Mouse (Mus musculus) v-Abl transformed pro-B cells (cell line): Measurements from ENCODE around the gene Aoc1.
"Not testable (repeated sequence)": the region's sequence is repeated elsewhere in the genome, so short reads cannot be mapped to it uniquely, and the experiment has no call there.

Experiments
- in situ Hi-C, 2 experiments: fragments of 400-800 bp; cut with MboI; formaldehyde crosslinking; loops; one replicate each; pipeline ENCODE4 v1.15.1; 2025; ENCODE audit not compliant: unreplicated experiment in 2 of 2

The Aoc1 gene

DNA sequence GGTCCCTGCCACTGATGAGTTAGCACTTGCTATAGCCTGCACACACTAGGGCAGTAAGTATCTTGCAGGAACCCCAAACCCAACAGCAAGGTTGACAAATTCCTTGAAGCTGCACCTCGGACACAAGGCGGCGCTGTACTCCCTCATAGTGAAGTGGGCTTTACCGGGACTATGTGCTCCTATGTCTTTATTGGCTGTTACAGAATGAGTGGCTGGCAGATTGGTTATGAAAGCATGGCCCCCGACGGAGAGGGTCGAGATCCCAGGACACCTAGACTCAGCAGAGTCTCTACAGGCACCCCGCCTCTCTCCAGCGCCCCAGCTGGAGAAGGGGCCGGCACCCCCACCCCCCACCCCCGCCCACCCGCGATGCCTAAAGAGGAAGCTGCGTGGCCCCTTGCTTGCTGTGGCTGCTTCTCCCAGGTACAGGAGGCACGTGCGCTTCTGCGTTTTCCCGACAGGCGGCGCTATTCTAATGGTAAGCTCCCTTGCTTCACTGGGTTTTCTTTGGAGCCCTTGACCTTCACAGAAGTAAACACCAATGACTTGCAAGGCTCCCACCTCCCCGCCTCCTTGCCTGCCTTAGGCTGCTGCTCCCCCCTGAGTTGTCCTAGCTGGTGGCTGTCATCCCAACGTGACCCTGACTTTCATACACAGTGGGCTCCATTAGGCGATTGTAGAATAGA is 12.4 kb upstream of the Aoc1 start:
- in situ Hi-C loops, result loop anchor here in 1 of 2 experiments (10.0 kb wide), 1 partner anchor 535 kb away; the partner anchor contains the start of gene Stk31

DNA sequence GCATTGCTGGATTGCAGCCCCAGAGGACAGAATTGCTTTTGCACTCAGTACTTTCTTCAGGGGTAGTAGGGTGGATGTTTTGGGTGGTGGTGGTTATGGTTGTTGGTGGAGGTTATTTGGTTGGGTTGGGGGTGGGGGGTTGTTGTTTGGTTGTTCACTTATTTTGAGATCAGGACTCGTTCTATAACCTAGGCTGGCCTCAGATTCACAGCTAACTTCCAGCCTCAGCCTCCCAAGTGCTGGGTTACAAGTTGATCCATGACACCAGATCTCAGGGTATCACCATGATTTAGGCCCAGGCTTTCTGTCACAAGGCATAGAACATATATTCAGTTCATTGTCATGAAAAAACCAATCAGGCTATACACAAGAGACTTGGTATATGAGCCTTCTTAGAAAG is 11.8 kb upstream of the Aoc1 start:
- in situ Hi-C loops, result loop anchor here in 1 of 2 experiments (10.0 kb wide), 1 partner anchor 534 kb away; the partner anchor contains the start of gene Stk31

DNA sequence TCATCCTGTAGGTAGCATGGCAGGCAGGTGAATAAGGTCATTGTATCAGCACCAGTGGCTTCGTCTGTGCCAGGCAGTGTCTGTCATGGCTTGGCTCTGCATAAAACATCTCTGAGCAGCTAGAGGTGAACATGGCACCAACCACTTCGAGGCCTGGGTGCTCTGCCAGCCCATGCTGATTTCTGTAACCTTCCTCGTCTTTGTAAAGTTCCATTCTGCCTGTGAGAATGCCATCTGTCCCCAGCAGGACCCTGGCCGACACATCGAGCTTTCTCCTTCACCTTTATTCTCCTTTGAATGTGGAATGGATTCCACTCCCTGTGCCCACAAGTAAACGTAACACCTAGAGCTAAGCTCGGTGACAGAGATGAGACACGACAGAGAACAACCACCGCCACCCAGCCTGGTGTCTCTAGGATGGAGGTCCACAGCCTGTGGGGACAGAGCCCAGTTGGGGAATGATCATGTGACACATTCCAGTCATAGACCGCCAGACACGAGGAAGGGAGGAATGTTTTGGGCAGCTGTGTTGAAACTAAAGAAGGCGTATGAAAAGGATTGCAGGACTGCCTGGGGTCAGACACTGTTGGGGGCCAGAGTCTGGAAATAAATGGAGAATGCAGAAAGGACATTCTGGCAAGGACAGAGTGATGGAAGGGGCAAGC is 10.9 kb upstream of the Aoc1 start:
- in situ Hi-C loops, result loop anchor here in 1 of 2 experiments (10.0 kb wide), 1 partner anchor 533 kb away; the partner anchor contains the start of gene Stk31

DNA sequence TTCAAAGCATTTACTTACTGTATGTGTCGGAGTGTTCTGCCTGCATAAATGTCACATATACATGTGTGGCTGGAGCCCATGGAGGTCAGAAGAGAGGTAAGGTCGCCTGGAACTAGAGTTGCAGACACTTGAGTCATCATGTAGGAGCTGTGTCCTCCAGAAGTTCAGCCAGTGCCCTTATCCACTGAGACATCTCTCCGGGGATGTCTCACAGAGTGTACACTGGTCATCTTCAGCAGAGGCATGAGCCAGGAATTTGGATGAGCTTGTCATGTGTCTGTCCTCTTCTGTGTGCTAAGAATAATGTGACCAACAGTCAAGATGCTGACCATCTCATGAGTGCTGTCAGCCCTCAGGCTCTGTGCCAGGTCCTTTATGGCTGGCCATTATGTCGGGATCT is 9.9 kb upstream of the Aoc1 start:
- in situ Hi-C loops, result loop anchor here in 1 of 2 experiments (10.0 kb wide), 1 partner anchor 532 kb away; the partner anchor contains the start of gene Stk31

DNA sequence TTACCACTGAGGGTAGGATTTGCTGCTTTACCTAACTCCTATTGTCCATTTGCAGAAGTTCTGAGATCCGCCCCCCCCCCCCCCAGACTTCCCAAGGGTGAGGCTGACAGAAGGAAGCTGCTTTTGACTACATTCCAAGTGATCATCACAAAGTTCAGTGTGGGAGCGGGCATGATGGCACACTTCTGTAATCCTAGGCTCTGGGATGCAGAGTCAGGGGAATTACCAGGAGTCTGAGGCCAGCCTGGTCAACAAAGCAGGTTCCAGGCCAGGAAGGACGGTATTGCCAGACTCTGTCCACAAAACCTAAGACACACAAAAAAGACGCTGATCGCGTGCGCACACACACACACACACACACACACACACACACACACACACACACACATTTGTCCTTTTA is 9.2 kb upstream of the Aoc1 start:
- in situ Hi-C loops, result loop anchor here in 1 of 2 experiments (10.0 kb wide), 1 partner anchor 531 kb away; the partner anchor contains the start of gene Stk31

DNA sequence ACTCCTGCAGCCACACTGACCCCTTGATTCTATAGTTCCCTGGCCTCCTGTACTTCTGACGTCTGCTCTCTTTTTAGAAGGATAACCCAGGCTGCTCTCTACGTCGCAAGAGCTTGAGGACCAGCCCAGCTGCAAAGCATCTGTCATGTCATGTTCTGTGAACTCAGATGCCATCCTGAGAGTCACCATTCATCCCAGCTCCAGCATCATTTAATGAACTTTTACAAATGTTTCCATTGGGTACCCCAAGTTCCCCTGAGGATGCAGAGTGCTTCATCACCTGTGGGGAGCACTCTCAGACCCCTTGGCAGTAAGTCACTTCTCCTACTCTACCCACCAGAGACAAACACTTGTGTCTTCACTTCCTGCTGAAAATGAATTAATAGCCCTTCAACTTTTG is 8.5 kb upstream of the Aoc1 start:
- in situ Hi-C loops, result loop anchor here in 1 of 2 experiments (10.0 kb wide), 1 partner anchor 531 kb away; the partner anchor contains the start of gene Stk31

DNA sequence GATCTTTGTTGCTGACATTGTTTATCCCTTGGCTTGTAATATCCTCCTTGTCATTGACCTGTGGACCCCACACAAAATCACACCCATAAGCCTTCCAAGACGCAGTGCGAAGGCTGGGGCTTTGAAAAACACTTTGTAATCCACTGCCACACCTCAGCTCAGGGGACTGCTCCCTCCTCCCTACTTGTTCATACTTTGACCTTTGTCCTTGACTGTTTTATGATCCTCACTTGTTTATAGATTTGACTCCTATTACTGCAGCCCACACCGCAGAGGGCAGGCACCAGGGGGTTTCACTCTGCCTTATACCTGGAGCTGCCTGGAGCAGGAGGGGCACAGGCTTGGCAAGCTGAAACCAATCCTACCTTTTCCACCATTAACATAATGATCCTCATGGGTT is 8.0 kb upstream of the Aoc1 start:
- in situ Hi-C loops, result loop anchor here (5.0 to 10.0 kb wide), 2 partner anchors 530 to 533 kb away; partner anchors contain the start of gene Stk31 (in 2 of the 2)

DNA sequence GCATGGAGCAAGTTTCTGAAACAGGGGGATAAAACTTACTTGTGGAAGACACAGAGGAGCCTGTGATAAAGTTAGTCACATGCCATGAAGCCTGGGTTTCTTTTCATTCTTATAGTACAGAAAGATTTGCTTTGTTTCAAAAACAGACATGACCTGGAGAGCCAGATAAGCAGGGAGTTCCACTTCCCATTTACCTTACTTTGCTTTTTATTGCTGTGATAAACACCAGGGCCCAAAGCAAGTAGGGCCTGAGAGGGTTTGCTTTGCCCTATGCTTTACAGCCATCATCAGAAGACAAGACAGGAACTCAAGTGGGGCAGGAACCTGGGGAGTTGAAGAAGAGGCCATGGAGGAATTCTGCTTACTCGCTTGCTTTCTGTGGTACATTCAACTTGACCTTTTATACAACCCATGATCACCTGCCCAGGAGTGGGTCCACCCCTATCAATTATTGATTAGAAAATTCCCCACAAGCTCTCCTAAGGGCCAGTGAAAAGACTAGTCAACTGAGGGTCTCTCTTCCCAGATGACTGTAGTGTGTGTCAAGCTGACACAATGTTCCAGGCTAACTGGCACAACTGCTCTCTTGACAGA is 7.4 kb upstream of the Aoc1 start:
- in situ Hi-C loops, result loop anchor here (5.0 to 10.0 kb wide), 2 partner anchors 530 to 532 kb away; partner anchors contain the start of gene Stk31 (in 2 of the 2)

DNA sequence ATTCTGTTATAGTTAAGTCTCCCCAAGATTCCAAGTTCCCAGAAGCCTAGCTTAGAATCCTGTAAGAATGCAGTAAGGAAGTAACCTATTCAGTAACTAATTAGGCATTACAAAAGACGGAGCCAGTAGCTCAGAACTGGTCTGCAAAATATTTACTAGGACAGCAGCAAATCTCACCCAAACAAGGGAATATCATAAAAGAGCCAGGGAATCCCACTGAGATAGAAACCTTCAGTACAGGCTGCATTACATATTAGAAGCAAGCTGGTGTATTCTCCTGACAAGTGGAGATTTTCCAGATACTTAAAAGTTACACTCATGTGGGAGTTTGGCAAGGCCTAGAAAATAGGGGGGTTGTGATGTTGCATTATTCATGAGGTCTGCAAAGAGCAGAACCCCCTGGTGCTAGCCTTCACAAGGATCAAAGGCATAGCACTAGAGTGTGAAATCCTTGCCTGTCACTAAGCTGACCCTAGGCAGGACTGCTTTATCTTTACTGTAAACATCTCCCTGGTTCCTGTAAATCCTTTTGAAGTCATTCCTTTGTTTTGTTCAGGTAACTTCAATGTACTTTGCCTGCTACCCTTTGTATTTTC is 6.2 kb upstream of the Aoc1 start:
- in situ Hi-C loops, result loop anchor here (5.0 to 10.0 kb wide), 2 partner anchors 528 to 531 kb away; partner anchors contain the start of gene Stk31 (in 2 of the 2)

DNA sequence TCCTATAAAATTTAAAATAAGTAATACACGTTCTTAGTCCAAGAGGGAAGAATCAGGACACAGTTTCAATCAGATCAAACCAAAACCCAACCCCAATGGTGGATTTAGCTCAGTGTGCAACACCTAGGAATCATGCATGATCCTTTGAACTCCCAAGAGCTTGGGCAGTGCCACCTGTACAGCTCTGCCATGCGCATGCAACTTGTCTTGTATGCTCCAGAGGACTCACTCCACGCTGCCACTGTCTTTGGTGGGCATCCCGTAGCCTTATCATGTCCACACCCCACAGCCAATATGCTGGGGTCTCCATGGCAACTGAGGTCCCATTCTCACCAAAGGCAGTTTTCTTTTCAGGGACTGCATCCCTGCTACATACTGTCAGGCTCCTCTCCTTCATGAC is 5.5 kb upstream of the Aoc1 start:
- in situ Hi-C loops, result loop anchor here (5.0 to 10.0 kb wide), 2 partner anchors 528 to 530 kb away; partner anchors contain the start of gene Stk31 (in 2 of the 2)

DNA sequence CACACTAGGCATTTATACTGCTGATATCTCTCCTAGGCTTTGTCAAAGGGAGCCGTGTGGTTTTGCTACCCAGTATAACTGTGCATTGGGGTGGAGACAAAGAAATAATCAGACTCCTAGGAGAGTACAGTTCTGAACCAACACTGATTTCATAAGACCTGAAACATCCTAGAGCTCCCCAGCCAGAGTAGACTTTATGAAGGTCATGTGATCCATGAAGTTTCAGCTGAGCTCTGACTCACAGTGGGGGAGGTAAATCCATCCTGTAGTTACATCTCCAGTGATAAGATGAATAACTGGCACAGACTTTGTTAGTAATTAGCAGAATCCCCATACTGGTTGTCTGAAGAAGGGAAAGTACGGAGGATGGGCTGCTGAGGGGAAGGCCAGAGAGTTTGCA is 2.9 kb upstream of the Aoc1 start:
- in situ Hi-C loops, result loop anchor here (5.0 to 10.0 kb wide), 2 partner anchors 525 to 528 kb away; partner anchors contain the start of gene Stk31 (in 2 of the 2)

DNA sequence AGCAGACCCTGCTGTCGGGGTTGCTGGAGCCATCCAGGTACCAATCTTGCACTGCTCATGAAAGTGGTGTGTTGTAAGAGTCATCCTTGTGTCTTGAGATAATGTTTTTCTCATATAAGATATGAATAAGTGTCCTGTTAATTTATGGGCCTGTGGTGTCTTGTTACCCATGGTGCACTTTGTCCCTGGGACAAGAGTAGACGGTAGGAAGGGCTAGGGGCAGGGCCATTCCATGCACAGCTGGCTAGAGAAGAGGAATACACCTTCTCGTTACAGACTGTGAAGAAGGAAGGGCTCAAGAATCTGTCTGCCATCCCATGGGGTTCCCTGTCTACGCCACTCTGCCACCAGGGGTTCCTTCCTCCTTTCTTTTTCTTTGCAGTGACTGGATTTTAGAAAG is 1.9 kb downstream of the Aoc1 start:
- in situ Hi-C loops, result no loop called here

DNA sequence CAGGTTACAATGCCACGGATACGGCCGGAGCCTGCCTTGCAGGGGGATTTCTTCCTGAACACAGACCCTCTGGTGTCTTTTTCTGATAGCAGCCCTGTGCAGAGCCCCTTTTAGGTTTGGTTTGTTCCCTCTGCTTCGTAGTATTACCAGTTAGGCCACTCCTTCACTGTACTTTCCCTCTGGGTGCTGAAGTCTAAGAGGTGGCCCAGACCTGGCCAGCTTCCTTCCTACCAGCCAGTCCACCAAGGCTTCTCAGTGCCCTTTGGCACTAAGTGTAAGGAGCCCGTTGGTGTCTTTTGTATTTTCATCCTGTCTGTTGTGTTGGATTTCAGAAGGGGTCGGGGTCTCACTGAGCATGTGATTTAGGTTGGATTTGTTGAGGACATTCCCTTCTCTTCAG is 2.8 kb downstream of the Aoc1 start:
- in situ Hi-C loops, result no loop called here

DNA sequence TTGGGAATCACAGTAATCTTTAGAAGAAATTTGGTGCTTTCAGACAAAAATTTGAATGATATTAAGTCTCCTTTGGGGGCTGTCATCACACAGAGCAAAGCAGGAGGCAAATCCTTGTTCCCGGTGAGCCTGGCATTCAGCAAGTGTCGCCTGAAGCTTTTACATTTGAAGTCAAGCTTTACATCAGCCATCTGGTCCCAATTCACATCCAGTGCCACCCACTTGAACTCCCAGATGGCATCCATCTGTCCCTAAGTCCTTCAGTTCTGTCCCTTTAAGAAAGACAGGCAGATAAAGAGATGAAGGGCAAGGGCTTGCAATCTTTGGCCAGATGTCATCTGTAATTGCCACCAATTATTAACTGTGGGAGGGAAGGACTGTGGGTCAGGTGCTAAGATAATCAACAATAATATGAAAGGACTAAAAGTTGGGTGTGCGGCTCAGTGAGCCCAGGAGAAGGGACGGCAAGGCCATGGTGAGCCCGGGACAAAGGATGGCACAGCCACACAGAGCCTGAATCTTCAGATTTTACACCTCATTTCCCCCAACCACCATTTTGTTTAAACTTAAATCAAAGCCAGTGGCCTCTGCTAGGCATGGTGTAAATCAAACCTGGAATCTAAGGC is 3.9 kb downstream of the Aoc1 start:
- in situ Hi-C loops, result no loop called here

DNA sequence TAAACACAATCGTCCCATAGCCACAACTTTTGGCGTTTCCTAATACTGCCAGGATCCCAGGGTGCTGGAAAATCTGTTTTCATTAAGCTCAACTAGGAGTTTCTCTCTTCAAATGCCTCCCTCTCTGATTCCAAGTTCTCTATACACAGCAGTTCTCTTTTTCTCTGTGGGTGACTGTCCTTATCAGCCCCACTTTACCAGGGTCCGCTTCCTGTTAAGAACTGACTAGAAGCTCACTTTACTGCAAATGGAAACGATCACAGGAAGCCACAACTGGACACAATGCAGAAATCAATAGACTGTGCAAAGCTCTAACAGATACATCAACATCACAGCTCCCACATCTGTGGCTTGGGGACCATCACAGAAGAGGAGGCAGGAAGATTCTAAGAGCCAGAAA is 21.5 kb downstream of the Aoc1 start:
- in situ Hi-C loops, result no loop called here

DNA sequence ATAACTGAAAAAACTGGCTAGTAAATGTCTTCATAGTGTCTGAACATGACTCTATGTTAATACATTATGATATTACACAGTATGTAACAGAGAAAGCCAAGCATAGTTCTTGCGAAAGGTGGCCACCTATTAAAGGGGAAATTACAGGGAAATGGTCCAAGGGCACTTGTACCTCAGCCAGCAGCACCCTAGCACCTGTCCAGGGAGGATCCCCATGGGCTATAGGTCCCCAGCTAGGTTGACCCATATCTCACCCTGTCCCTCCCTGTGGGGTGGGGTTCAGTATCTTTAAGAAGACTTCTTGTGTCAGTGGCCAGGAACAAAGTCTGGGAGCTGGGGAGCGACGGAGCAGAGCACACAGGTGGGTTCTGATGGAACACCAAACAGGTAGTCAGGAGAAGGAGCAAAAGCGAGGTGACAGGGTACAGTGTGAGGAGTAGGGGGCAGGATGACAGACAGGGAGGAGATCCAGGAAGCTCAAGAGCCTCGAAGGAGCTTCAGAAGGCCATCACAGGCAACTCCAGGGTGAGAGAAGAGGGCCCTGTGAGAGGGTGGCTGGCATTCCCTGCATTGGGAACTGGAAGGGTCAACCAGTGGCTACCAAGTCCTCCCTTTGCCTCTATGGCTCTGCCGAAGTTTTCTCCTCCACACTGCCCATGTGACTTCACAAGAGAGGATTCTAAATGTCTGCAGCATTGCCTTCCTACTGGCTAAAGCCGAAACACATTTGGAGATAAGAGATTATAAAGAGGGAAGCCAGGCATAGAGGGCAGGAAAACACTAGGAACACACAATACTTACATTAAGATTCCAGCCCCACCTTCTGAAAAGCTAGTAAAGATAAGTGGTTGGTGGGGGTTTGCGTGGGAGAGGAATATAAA is 22.5 kb downstream of the Aoc1 start:
- in situ Hi-C loops, result no loop called here

DNA sequence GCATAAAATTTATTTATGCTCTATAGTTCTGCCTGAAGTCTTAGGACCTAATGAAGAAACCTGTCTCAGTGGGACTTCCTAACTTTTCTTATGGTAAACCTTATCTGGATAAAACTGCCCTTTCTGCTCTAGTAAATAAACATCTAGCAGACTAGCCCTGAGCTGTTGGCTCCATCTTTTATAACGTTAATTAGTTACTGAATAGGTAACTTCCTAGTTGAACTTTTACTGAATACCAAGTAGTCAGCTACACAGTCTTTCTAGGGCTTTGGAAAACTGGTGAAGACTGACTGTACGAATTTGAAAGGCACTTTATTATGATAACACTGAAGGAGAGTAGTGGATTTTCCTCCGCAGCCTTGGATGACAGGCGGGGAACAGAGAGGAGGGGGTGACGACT is 23.2 kb downstream of the Aoc1 start:
- in situ Hi-C loops, result no loop called here

DNA sequence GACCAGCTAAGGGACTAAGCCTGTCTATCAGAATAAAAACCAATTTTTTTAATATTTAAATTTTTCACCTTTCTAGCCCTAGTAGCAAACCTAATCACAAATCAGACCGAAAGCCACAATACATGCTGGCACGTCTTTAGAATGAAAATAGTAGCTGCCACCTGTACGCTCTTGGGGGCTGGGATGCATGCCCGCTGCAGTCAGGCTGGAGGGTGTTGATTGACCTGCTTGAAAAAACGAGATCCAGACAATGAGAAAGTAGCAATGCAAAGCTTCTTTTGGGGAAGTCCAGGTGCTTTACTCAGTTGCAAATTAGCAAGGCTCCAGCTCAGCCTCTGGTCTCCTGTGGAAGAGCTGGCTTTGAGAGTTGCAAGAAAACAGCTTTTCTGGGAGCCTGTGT is 24.3 kb downstream of the Aoc1 start:
- in situ Hi-C loops, result no loop called here

DNA sequence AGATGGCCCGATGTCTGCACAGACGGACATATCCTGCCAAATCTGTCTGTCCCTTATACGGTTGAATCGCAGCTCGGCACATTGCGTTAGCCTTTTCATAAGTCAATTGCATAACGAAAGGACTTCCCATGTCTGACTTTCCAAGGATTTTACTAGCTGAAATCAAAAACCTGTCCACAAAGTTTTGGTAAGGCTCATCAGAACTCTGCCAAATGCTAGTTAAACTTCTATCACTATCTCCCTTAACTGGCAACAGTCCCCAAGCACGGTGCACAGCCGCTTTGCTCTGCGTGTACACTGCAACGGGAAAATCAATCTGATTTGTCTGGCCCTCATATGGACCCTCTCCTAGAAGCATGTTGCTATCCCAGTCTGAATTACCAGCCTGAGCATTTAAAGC is 28.6 kb downstream of the Aoc1 start:
- in situ Hi-C loops, result not testable (repeated sequence)
